Mouse (Mus musculus): ENCODE results near the gene Pcdh17. TPM values are rescaled to one million over a fixed set of nuclear protein-coding genes. Genes with fewer than 3 reads are reported as not detected.

The Pcdh17 gene
- polyA plus RNA-seq, 1 experiment from 2014 or later: 0.72 TPM

DNA sequence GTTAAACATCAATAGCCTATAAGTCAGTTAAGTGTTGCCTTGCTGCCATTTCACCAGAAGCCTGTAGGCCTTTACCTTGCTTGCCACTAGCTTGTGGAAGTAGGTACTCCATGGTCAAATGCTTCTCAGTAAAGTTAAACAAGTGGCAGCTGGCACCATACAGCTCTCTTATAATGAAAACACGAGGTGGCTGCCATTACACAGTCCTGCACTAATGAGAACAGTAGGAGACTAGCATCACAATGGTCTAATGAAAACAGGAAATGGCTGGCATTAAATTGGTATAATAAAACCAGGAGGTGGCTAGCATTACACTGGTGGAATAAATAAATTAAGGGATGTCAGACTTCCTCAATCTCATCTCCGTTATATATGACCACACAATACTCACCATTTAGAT, 102.6 kb downstream of the Pcdh17 start:
- Histone ChIP-seq H3K27ac (ENCODE audit: low read length) (no peak overlapping the region), H3K9ac (ENCODE audit: low read depth, low read length) (no peak overlapping the region), H3K4me3 (ENCODE audit: low read depth, low read length) (no peak overlapping the region), H3K4me1 (ENCODE audit: control insufficient read depth, low read depth, low read length) (no peaks in the 10 kb centered on the region), H3K4me2 (ENCODE audit: low read depth, low read length) (no peak overlapping the region), H3K9me3 (replicated peaks; ENCODE audit: control insufficient read depth, low read length) (no peaks in the 10 kb centered on the region), H3K36me3 (ENCODE audit: control insufficient read depth, insufficient read depth) (no peaks in the 10 kb centered on the region), H3K27me3 (ENCODE audit: control insufficient read depth, insufficient read depth, low read depth, low read length) (no peaks in the 10 kb centered on the region)
- ATAC-seq (ENCODE audit: low read depth): no peak
- WGBS (ENCODE audit: insufficient replicate concordance): 34% methylated on average over 2 of the region's 2 CpGs

DNA sequence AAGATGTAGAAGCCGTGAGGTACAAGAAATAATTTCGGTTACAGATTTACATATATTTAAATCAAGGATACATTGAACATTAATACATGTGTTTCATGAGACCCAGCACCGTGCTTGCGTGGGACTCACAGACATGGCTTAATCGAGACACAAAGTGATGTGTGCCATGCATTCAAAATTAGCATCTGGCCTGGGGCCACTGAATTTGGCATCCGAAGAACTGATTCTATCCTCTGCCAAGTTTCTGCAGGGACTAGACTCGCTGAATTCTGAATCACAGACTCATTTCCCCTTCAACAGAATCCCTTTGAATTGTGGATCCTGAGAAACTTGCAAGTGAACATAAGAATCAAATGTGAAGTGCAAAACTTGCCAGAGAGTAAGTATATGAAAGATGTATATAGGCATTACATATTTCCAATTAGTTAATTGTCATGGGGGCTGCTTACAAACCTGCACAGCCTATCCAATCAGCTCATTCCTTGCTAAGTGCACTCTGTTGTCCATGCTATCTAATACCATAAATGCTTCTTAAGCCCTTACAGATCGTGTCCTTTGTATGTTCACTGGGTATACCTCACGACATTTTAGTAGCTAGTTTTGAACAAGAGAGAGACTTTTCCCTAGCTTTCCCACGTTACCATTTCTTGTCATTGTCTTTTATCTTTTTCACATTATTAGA, 104.3 kb downstream of the Pcdh17 start:
- no peak for ATAC-seq (ENCODE audit: low read depth)
- H3K4me2 ChIP-seq (ENCODE audit: low read depth, low read length): no peak overlapping the region

DNA sequence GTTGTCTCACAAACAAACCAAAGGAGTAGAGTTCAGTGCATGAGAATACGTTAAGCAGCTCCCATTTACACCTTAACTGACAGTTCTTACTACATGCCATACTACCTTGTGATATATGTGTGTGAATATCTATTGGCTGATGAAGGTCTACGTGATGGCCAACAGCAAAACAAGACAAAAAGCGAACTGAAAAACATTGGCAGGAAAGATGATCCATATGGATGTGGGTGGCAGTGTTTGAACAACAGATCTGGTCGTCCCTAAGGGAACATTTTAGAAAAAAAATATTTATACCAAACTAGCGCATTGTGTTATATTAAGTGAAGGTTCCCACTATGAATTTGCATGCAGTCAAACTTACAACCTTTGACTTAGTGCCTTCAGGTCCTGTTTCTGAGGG, 108.2 kb downstream of the Pcdh17 start:
- H3K36me3 ChIP-seq (ENCODE audit: control insufficient read depth, insufficient read depth): no peaks in the 10 kb centered on the region
- ATAC-seq (ENCODE audit: low read depth): no peak
- H3K27ac ChIP-seq (ENCODE audit: low read length): no peak overlapping the region
- WGBS (ENCODE audit: insufficient replicate concordance): 66% methylated on average over 5 of the region's 5 CpGs
- no peaks in the 10 kb centered on the region for H3K9me3 ChIP-seq (replicated peaks; ENCODE audit: control insufficient read depth, low read length)
- H3K27me3 ChIP-seq (ENCODE audit: control insufficient read depth, insufficient read depth, low read depth, low read length): no peaks in the 10 kb centered on the region
- H3K9ac ChIP-seq (ENCODE audit: low read depth, low read length): no peak overlapping the region
- no peak overlapping the region for H3K4me2 ChIP-seq (ENCODE audit: low read depth, low read length)
- no peak overlapping the region for H3K4me3 ChIP-seq (ENCODE audit: low read depth, low read length)
- H3K4me1 ChIP-seq (ENCODE audit: control insufficient read depth, low read depth, low read length): no peaks in the 10 kb centered on the region

More for the DNA sequence above, 104.3 kb downstream of the Pcdh17 start:
- no peak overlapping the region for H3K9ac ChIP-seq (ENCODE audit: low read depth, low read length)
- H3K4me1 ChIP-seq (ENCODE audit: control insufficient read depth, low read depth, low read length): no peaks in the 10 kb centered on the region
- no peak overlapping the region for H3K4me3 ChIP-seq (ENCODE audit: low read depth, low read length)
- H3K27me3 ChIP-seq (ENCODE audit: control insufficient read depth, insufficient read depth, low read depth, low read length): no peaks in the 10 kb centered on the region
- H3K36me3 ChIP-seq (ENCODE audit: control insufficient read depth, insufficient read depth): no peaks in the 10 kb centered on the region
- H3K9me3 ChIP-seq (replicated peaks; ENCODE audit: control insufficient read depth, low read length): no peaks in the 10 kb centered on the region
- H3K27ac ChIP-seq (ENCODE audit: low read length): no peak overlapping the region
- 61% methylated on average over 10 of the region's 10 CpGs for WGBS (ENCODE audit: insufficient replicate concordance)

DNA sequence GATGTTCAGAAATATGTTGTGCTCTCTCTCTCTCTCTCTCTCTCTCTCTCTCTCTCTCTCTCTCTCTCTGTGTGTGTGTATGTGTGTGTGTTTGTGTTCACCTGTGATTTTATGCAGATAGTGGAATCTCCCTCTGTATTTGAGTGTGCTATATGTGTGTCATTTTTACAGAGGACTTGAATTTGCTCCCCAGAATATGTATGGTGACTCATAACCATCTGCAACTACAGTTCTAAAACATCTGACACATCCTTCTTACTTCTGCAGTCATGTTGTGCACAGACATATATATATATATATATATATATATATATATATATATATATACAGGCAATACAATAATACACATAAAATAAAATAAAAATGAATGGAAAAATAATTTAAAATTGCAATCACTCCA, 127.7 kb downstream of the Pcdh17 start:
- Histone ChIP-seq H3K27me3 (ENCODE audit: control insufficient read depth, insufficient read depth, low read depth, low read length) (no peaks in the 10 kb centered on the region), H3K9ac (ENCODE audit: low read depth, low read length) (no peak overlapping the region), H3K36me3 (ENCODE audit: control insufficient read depth, insufficient read depth) (no peaks in the 10 kb centered on the region), H3K9me3 (replicated peaks; ENCODE audit: control insufficient read depth, low read length) (no peaks in the 10 kb centered on the region), H3K4me3 (ENCODE audit: low read depth, low read length) (no peak overlapping the region), H3K4me1 (ENCODE audit: control insufficient read depth, low read depth, low read length) (no peaks in the 10 kb centered on the region), H3K4me2 (ENCODE audit: low read depth, low read length) (no peak overlapping the region), H3K27ac (ENCODE audit: low read length) (no peak overlapping the region)
- no peak for ATAC-seq (ENCODE audit: low read depth)
